Comparison of ENCODE assay signal across 21 mouse cellular contexts in genomic region chr2:156898374-156898773, GRCm38 (mm10). TPM values are rescaled to one million over a fixed set of nuclear protein-coding genes. Genes with fewer than 3 reads are reported as not detected.
DNase-seq lines count a peak whose midpoint lies in the region; ATAC-seq and TF ChIP-seq lines count a peak whose summit lies in the region.
"Had no signal": no experiment of that assay in that cellular context is flagged by ENCODE, and none has a peak within 500 bp of the region (broad histone marks: within the 10 kb centered on the region; RNA-seq: fewer than 3 reads in every experiment).

No protein-coding gene starts in this region.

- H3K27ac ChIP-seq in hindbrain, embryonic 16.5 days (ENCODE audit: low read depth, low read length): peak overlapping the region; percentile 39; the same call in 1 of the 2 replicates
- H3K27ac ChIP-seq in hindbrain, postnatal 0 days: no peak overlapping the region
- peak overlapping the region; percentile 4; the same call in 1 of the 2 replicates for H3K27ac ChIP-seq in midbrain, embryonic 16.5 days (ENCODE audit: low read length)
- H3K27ac ChIP-seq in midbrain, embryonic 13.5 days: no peak overlapping the region
- no peak overlapping the region; the same call in 1 of the 2 replicates for H3K27ac ChIP-seq in liver, embryonic 13.5 days
- no peak overlapping the region for H3K27ac ChIP-seq in liver, postnatal 0 days (ENCODE audit: low read depth)
- H3K27ac ChIP-seq: embryonic facial prominence, embryonic 12.5 days; heart, adult 2 months; heart, embryonic 13.5 days had no signal

- no peak overlapping the region for H3K4me2 ChIP-seq in hindbrain, embryonic 16.5 days (ENCODE audit: low read length)
- H3K4me2 ChIP-seq in hindbrain, postnatal 0 days (ENCODE audit: low read depth, low read length): no peak overlapping the region
- H3K4me2 ChIP-seq in midbrain, embryonic 16.5 days (ENCODE audit: low read length): no peak overlapping the region
- H3K4me2 ChIP-seq in midbrain, embryonic 13.5 days (replicated peaks): no peak overlapping the region
- peak overlapping the region; percentile 34 for H3K4me2 ChIP-seq in liver, embryonic 13.5 days
- peak overlapping the region; percentile 39 for H3K4me2 ChIP-seq in liver, postnatal 0 days (ENCODE audit: low read depth, low read length)
- H3K4me2 ChIP-seq: embryonic facial prominence, embryonic 12.5 days; heart, embryonic 13.5 days had no signal

- no peak for TF ChIP-seq EP300 in liver, postnatal 0 days (IDR thresholded peaks at IDR 0.05; ENCODE audit: low read depth)

- no peaks in the 10 kb centered on the region for H3K36me3 ChIP-seq in hindbrain, embryonic 16.5 days (ENCODE audit: control insufficient read depth, insufficient read depth, low read length)
- H3K36me3 ChIP-seq in hindbrain, postnatal 0 days (ENCODE audit: insufficient read depth, low read length): no peaks in the 10 kb centered on the region
- no peaks in the 10 kb centered on the region for H3K36me3 ChIP-seq in midbrain, embryonic 16.5 days (ENCODE audit: control insufficient read depth, insufficient read depth, low read length)
- H3K36me3 ChIP-seq in midbrain, embryonic 13.5 days: no peaks in the 10 kb centered on the region
- H3K36me3 ChIP-seq in liver, embryonic 13.5 days: no peaks in the 10 kb centered on the region
- H3K36me3 ChIP-seq in liver, postnatal 0 days (replicated peaks; ENCODE audit: insufficient read depth, low read length): no peaks in the 10 kb centered on the region
- H3K36me3 ChIP-seq: embryonic facial prominence, embryonic 12.5 days; heart, embryonic 13.5 days had no signal

- no peak overlapping the region for H3K9ac ChIP-seq in hindbrain, embryonic 16.5 days (ENCODE audit: low read depth, low read length)
- no peak overlapping the region for H3K9ac ChIP-seq in hindbrain, postnatal 0 days (replicated peaks; ENCODE audit: low read length)
- H3K9ac ChIP-seq in midbrain, embryonic 16.5 days (ENCODE audit: low read depth, low read length): no peak overlapping the region
- H3K9ac ChIP-seq in midbrain, embryonic 13.5 days (replicated peaks): no peak overlapping the region
- H3K9ac ChIP-seq in liver, embryonic 13.5 days: peak overlapping the region; percentile 18; the same call in 1 of the 2 replicates
- H3K9ac ChIP-seq in liver, postnatal 0 days (replicated peaks): no peak overlapping the region
- H3K9ac ChIP-seq: embryonic facial prominence, embryonic 12.5 days; forebrain, postnatal 0 days; heart, embryonic 13.5 days had no signal

- no peak overlapping the region for H3K4me3 ChIP-seq in hindbrain, embryonic 16.5 days (ENCODE audit: low read length)
- no peak overlapping the region for H3K4me3 ChIP-seq in hindbrain, postnatal 0 days (ENCODE audit: low read length)
- H3K4me3 ChIP-seq in midbrain, embryonic 16.5 days (ENCODE audit: low read depth, low read length): no peak overlapping the region
- no peak overlapping the region for H3K4me3 ChIP-seq in midbrain, embryonic 13.5 days (replicated peaks)
- no peak overlapping the region for H3K4me3 ChIP-seq in liver, embryonic 13.5 days (replicated peaks)
- no peak overlapping the region for H3K4me3 ChIP-seq in liver, postnatal 0 days (ENCODE audit: low read depth, low read length)
- H3K4me3 ChIP-seq: embryonic facial prominence, embryonic 12.5 days; heart, adult 2 months; heart, embryonic 13.5 days had no signal

- H3K4me1 ChIP-seq in hindbrain, embryonic 16.5 days (ENCODE audit: control insufficient read depth, insufficient read depth, low read depth, low read length): no peaks in the 10 kb centered on the region
- no peaks in the 10 kb centered on the region for H3K4me1 ChIP-seq in hindbrain, postnatal 0 days (ENCODE audit: insufficient read depth, low read length)
- no peaks in the 10 kb centered on the region for H3K4me1 ChIP-seq in midbrain, embryonic 16.5 days (ENCODE audit: control insufficient read depth, insufficient read depth, low read length)
- no peaks in the 10 kb centered on the region for H3K4me1 ChIP-seq in midbrain, embryonic 13.5 days (replicated peaks)
- H3K4me1 ChIP-seq in liver, embryonic 13.5 days (replicated peaks): peaks cover 46% of the 10 kb centered on the region
- H3K4me1 ChIP-seq in liver, postnatal 0 days (ENCODE audit: insufficient read depth): peaks cover 8% of the 10 kb centered on the region
- H3K4me1 ChIP-seq: embryonic facial prominence, embryonic 12.5 days had no signal

- H3K9me3 ChIP-seq in hindbrain, embryonic 16.5 days (ENCODE audit: control insufficient read depth, low read length): no peaks in the 10 kb centered on the region
- no peaks in the 10 kb centered on the region for H3K9me3 ChIP-seq in hindbrain, postnatal 0 days (ENCODE audit: low read length)
- H3K9me3 ChIP-seq in midbrain, embryonic 16.5 days (replicated peaks; ENCODE audit: control insufficient read depth, low read length, poor library complexity, severe bottlenecking): no peaks in the 10 kb centered on the region
- no peaks in the 10 kb centered on the region for H3K9me3 ChIP-seq in midbrain, embryonic 13.5 days
- no peaks in the 10 kb centered on the region for H3K9me3 ChIP-seq in liver, embryonic 13.5 days (replicated peaks)
- no peaks in the 10 kb centered on the region for H3K9me3 ChIP-seq in liver, postnatal 0 days (ENCODE audit: low read length)
- H3K9me3 ChIP-seq: embryonic facial prominence, embryonic 12.5 days; heart, embryonic 13.5 days had no signal

- no peak for ATAC-seq in hindbrain, embryonic 16.5 days
- ATAC-seq in hindbrain, postnatal 0 days: no peak
- no peak for ATAC-seq in midbrain, embryonic 16.5 days
- ATAC-seq in midbrain, embryonic 13.5 days: no peak
- ATAC-seq in liver, embryonic 13.5 days (ENCODE audit: low read depth): peak; percentile 57
- ATAC-seq in liver, postnatal 0 days: no peak
- ATAC-seq: forebrain, postnatal 0 days had no signal

- DNase-seq in hindbrain, postnatal 0 days (ENCODE audit: low spot score): no peak
- DNase-seq in liver, embryonic 13.5 days: no peak
- no peak for DNase-seq in liver, postnatal 0 days
- no peak for DNase-seq in urinary bladder, adult 18-20 months (ENCODE audit: low spot score in 2 of 2)
- DNase-seq in cerebellum, adult 18-20 months: no peak
- DNase-seq: adrenal gland, adult 8-10 months; cerebellum, adult 8-10 months; cerebellum, postnatal 14 days; forebrain, postnatal 0 days; gastrocnemius, postnatal 14 days; heart, adult 2 months; heart, postnatal 36 days had no signal

- 53% methylated on average over 4 of the region's 4 CpGs for WGBS in hindbrain, embryonic 16.5 days
- 59% methylated on average over 4 of the region's 4 CpGs for WGBS in hindbrain, postnatal 0 days
- WGBS in midbrain, embryonic 16.5 days: 68% methylated on average over 4 of the region's 4 CpGs
- WGBS in midbrain, embryonic 13.5 days: 79% methylated on average over 4 of the region's 4 CpGs
- WGBS in liver, embryonic 13.5 days (ENCODE audit: insufficient replicate concordance): 12% methylated on average over 4 of the region's 4 CpGs
- 37% methylated on average over 4 of the region's 4 CpGs for WGBS in liver, postnatal 0 days (ENCODE audit: insufficient replicate concordance)

- no peaks in the 10 kb centered on the region for H3K27me3 ChIP-seq in hindbrain, embryonic 16.5 days (replicated peaks; ENCODE audit: control insufficient read depth, insufficient read depth, low read length)
- no peaks in the 10 kb centered on the region for H3K27me3 ChIP-seq in hindbrain, postnatal 0 days (ENCODE audit: insufficient read depth, low read length)
- no peaks in the 10 kb centered on the region for H3K27me3 ChIP-seq in midbrain, embryonic 16.5 days (ENCODE audit: control insufficient read depth, insufficient read depth, low read depth, low read length)
- H3K27me3 ChIP-seq in midbrain, embryonic 13.5 days: no peaks in the 10 kb centered on the region
- H3K27me3 ChIP-seq in liver, embryonic 13.5 days: no peaks in the 10 kb centered on the region
- no peaks in the 10 kb centered on the region for H3K27me3 ChIP-seq in liver, postnatal 0 days (ENCODE audit: insufficient read depth, low read length)
- H3K27me3 ChIP-seq: CH12.LX; embryonic facial prominence, embryonic 12.5 days had no signal

- TF ChIP-seq CTCF in hindbrain, postnatal 0 days (IDR thresholded peaks at IDR 0.05; ENCODE audit: low read depth): no peak
- TF ChIP-seq CTCF in liver, postnatal 0 days (IDR thresholded peaks at IDR 0.05; ENCODE audit: low read depth): no peak

RNA-seq across cellular contexts. Expression of gene Sla2, which starts 11.4 kb away (rescaled TPM):
- polyA plus RNA-seq in hindbrain, embryonic 16.5 days (2015; fragmentation: Nextera tagmentation; extraction: Ambion mirVana): 0.21 and 0.25 TPM in 2 replicates
- 0.68 TPM in 1 of 2 replicates, not detected in the other for total RNA-seq in hindbrain, postnatal 0 days (2014; rRNA removed)
- 0.13 and 0.15 TPM in 2 replicates for polyA plus RNA-seq in hindbrain, postnatal 0 days (2015; fragmentation: Nextera tagmentation; extraction: Ambion mirVana)
- polyA plus RNA-seq in midbrain, embryonic 16.5 days (2015; fragmentation: Nextera tagmentation; extraction: Ambion mirVana): 0.20 TPM in 1 of 2 replicates, not detected in the other
- polyA plus RNA-seq in midbrain, embryonic 13.5 days (2015; fragmentation: Nextera tagmentation; extraction: Ambion mirVana): 0.15 and 0.27 TPM in 2 replicates
- polyA plus RNA-seq in liver, embryonic 13.5 days (2015; fragmentation: Nextera tagmentation; extraction: Ambion mirVana): 3.1 and 3.3 TPM in 2 replicates
- 1.8 and 2.4 TPM in 2 replicates for polyA plus RNA-seq in liver, postnatal 0 days (2015; fragmentation: Nextera tagmentation; extraction: Ambion mirVana)
- total RNA-seq: adrenal gland, postnatal 36 days; forebrain, postnatal 0 days; gastrocnemius, adult 18-20 months; gastrocnemius, postnatal 14 days; heart, adult 2 months; heart, postnatal 36 days had no signal

RNA-seq across cellular contexts. Expression of gene Rab5if, which starts 35.4 kb away (rescaled TPM):
- polyA plus RNA-seq in hindbrain, embryonic 16.5 days (2015; fragmentation: Nextera tagmentation; extraction: Ambion mirVana): 138 and 151 TPM in 2 replicates
- total RNA-seq in hindbrain, postnatal 0 days (2014; rRNA removed): 131 and 135 TPM in 2 replicates
- 158 and 160 TPM in 2 replicates for polyA plus RNA-seq in hindbrain, postnatal 0 days (2015; fragmentation: Nextera tagmentation; extraction: Ambion mirVana)
- polyA plus RNA-seq in midbrain, embryonic 16.5 days (2015; fragmentation: Nextera tagmentation; extraction: Ambion mirVana): 139 and 147 TPM in 2 replicates
- 143 and 158 TPM in 2 replicates for polyA plus RNA-seq in midbrain, embryonic 13.5 days (2015; fragmentation: Nextera tagmentation; extraction: Ambion mirVana)
- 204 and 210 TPM in 2 replicates for polyA plus RNA-seq in liver, embryonic 13.5 days (2015; fragmentation: Nextera tagmentation; extraction: Ambion mirVana)
- 190 and 216 TPM in 2 replicates for polyA plus RNA-seq in liver, postnatal 0 days (2015; fragmentation: Nextera tagmentation; extraction: Ambion mirVana)

RNA-seq across cellular contexts. Expression of gene 4930518I15Rik, which starts 40.6 kb away (rescaled TPM):
- 6.9 and 8.1 TPM in 2 replicates for polyA plus RNA-seq in hindbrain, embryonic 16.5 days (2015; fragmentation: Nextera tagmentation; extraction: Ambion mirVana)
- total RNA-seq in hindbrain, postnatal 0 days (2014; rRNA removed): 1.7 and 4.4 TPM in 2 replicates
- polyA plus RNA-seq in hindbrain, postnatal 0 days (2015; fragmentation: Nextera tagmentation; extraction: Ambion mirVana): 3.6 and 3.8 TPM in 2 replicates
- 9.2 and 10.2 TPM in 2 replicates for polyA plus RNA-seq in midbrain, embryonic 16.5 days (2015; fragmentation: Nextera tagmentation; extraction: Ambion mirVana)
- 13.0 and 15.4 TPM in 2 replicates for polyA plus RNA-seq in midbrain, embryonic 13.5 days (2015; fragmentation: Nextera tagmentation; extraction: Ambion mirVana)
- 1.6 and 2.0 TPM in 2 replicates for polyA plus RNA-seq in liver, embryonic 13.5 days (2015; fragmentation: Nextera tagmentation; extraction: Ambion mirVana)
- 1.2 and 1.8 TPM in 2 replicates for polyA plus RNA-seq in liver, postnatal 0 days (2015; fragmentation: Nextera tagmentation; extraction: Ambion mirVana)
- total RNA-seq: common myeloid progenitor, adult 5-6 weeks had no signal

RNA-seq across cellular contexts. Expression of gene Tgif2, which starts 58.6 kb away (rescaled TPM):
- 16.0 and 20.4 TPM in 2 replicates for polyA plus RNA-seq in hindbrain, embryonic 16.5 days (2015; fragmentation: Nextera tagmentation; extraction: Ambion mirVana)
- 18.2 and 26.6 TPM in 2 replicates for total RNA-seq in hindbrain, postnatal 0 days (2014; rRNA removed)
- 12.6 and 14.4 TPM in 2 replicates for polyA plus RNA-seq in hindbrain, postnatal 0 days (2015; fragmentation: Nextera tagmentation; extraction: Ambion mirVana)
- polyA plus RNA-seq in midbrain, embryonic 16.5 days (2015; fragmentation: Nextera tagmentation; extraction: Ambion mirVana): 12.5 and 14.1 TPM in 2 replicates
- 35.2 and 44.5 TPM in 2 replicates for polyA plus RNA-seq in midbrain, embryonic 13.5 days (2015; fragmentation: Nextera tagmentation; extraction: Ambion mirVana)
- 7.2 and 9.0 TPM in 2 replicates for polyA plus RNA-seq in liver, embryonic 13.5 days (2015; fragmentation: Nextera tagmentation; extraction: Ambion mirVana)
- polyA plus RNA-seq in liver, postnatal 0 days (2015; fragmentation: Nextera tagmentation; extraction: Ambion mirVana): 4.9 and 5.1 TPM in 2 replicates

Comparison
In these comparisons a context has a peak if more than half of its experiments do, and no peak if none do; other contexts are left out.
1. H3K27ac ChIP-seq: peak in hindbrain, embryonic 16.5 days (single experiment) and midbrain, embryonic 16.5 days (single experiment); none in hindbrain, postnatal 0 days (single experiment), midbrain, embryonic 13.5 days (single experiment), liver, embryonic 13.5 days (single experiment) and liver, postnatal 0 days (single experiment).
2. H3K4me2 ChIP-seq: peak in liver, embryonic 13.5 days (single experiment) and liver, postnatal 0 days (single experiment); none in hindbrain, embryonic 16.5 days (single experiment), hindbrain, postnatal 0 days (single experiment), midbrain, embryonic 16.5 days (single experiment) and midbrain, embryonic 13.5 days (single experiment).